Mouse (Mus musculus) neural tube, embryonic 14.5 days (tissue): Measurements from ENCODE around the gene Pde5a. TPM values are rescaled to one million over a fixed set of nuclear protein-coding genes. Genes with fewer than 3 reads are reported as not detected.

Experiments used
- ATAC-seq: fragments of 200-750 bp; cut with Nextera tagmentation; 2 replicates; pipeline ENCODE4 v1.8.0; 2017; ENCODE audit warnings: low read depth, mild to moderate bottlenecking, moderate TSS enrichment, moderate library complexity
- H3K27ac ChIP-seq: fragments of 300-500 bp; sonication (generic); 2 replicates; pipeline ENCODE4 v1.5.1; 2014; ENCODE audit warnings: low read depth, mild to moderate bottlenecking, control low read depth, low read length, moderate library complexity, mixed read lengths
- H3K27me3 ChIP-seq: fragments of 300-500 bp; sonication (generic); 2 replicates; pipeline ENCODE4 v1.6.1; 2014; ENCODE audit warnings: low read length; ENCODE audit not compliant: control insufficient read depth, insufficient read depth
- H3K36me3 ChIP-seq: fragments of 300-500 bp; sonication (generic); 2 replicates; pipeline ENCODE4 v1.6.1; 2014; ENCODE audit warnings: low read length, mixed read lengths; ENCODE audit not compliant: control insufficient read depth, insufficient read depth
- H3K4me1 ChIP-seq: fragments of 300-500 bp; sonication (generic); 2 replicates; pipeline ENCODE4 v1.6.1; 2014; ENCODE audit warnings: low read length; ENCODE audit not compliant: control insufficient read depth, insufficient read depth
- H3K4me2 ChIP-seq: fragments of 300-500 bp; sonication (generic); 2 replicates; pipeline ENCODE4 v1.6.1; 2014; ENCODE audit warnings: mild to moderate bottlenecking, low read depth, low read length, control low read depth
- H3K4me3 ChIP-seq: fragments of 300-500 bp; sonication (generic); 2 replicates; pipeline ENCODE4 v1.5.1; 2014; ENCODE audit warnings: low read depth, low read length, control low read depth, mixed read lengths
- H3K9ac ChIP-seq: fragments of 300-500 bp; sonication (generic); replicated peaks from 2 replicates; pipeline ENCODE4 v1.6.1; 2014; ENCODE audit warnings: low read depth, mild to moderate bottlenecking, control low read depth, low read length, mixed read lengths
- H3K9me3 ChIP-seq: fragments of 300-500 bp; sonication (generic); 2 replicates; pipeline ENCODE4 v1.6.1; 2016; ENCODE audit warnings: low read length; ENCODE audit not compliant: control insufficient read depth
- WGBS: fragments of 180-500 bp; shearing (Covaris S2); extraction: QIAGEN DNeasy Blood & Tissue Kit; methylation state at CpG from one replicate; pipeline ENCODE4 v1.1.7; 2014; 5-methylcytosine and 5-hydroxymethylcytosine counted together
- polyA plus RNA-seq: library from polyadenylated mRNA; unstranded; fragments of >200 nt; fragmentation: Nextera tagmentation; extraction: Ambion mirVana; gene quantifications from 2 replicates; pipeline ENCODE4 v1.2.1, GENCODE M21; 2014

The Pde5a gene
- polyA plus RNA-seq, 1 experiment from 2014 or later, result 1.7 TPM

DNA sequence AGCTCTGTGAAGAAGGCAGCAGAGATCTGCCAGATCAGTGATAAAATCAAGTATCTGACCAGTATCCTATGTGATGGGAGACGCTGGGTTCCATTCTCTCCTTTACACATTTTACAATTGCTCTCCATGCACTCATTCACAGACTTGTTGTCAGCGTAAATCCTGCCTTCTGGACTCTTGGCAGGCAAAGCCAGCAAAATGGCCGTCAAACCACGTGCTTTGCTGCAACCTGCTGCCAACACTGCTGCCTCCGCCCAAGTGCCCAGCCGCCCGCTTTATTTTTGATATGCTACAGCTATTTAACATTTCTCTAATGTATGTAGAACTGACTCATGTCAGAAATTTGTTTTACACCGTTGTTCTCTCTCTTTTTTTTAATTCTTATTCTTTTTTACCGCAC is 59.6 kb downstream of the Pde5a start:
- ATAC-seq, result no peak
- no peak overlapping the region for H3K4me2 ChIP-seq
- no peaks in the 10 kb centered on the region for H3K27me3 ChIP-seq
- 78% methylated on average over 9 of the region's 9 CpGs for WGBS
- no peaks in the 10 kb centered on the region for H3K9me3 ChIP-seq
- H3K4me3 ChIP-seq, result no peak overlapping the region
- H3K9ac ChIP-seq, result no peak overlapping the region
- H3K27ac ChIP-seq, result no peak overlapping the region
- H3K36me3 ChIP-seq, result no peaks in the 10 kb centered on the region
- no peaks in the 10 kb centered on the region for H3K4me1 ChIP-seq

DNA sequence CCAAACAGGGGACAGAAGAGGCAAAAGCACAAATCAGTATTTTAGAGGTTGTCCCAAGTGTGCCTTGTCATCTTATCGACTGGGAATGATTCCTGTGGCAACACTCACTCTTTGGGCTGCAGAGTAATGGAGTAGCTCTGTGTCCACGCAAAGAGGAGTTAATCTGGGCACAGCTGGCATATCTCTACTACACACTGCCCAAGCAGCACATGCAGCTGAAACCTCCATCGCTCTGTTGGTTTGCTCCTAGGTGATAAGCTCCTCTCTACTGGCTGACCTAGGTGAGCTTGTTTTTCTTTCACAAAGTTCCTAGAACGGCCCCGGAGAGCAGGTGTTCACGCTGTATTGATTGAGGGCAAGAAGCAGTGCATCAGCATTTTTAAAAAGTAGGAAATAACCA is 60.8 kb downstream of the Pde5a start:
- ATAC-seq, result no peak
- Histone ChIP-seq H3K9me3 (no peaks in the 10 kb centered on the region), H3K4me1 (no peaks in the 10 kb centered on the region), H3K9ac (no peak overlapping the region), H3K36me3 (no peaks in the 10 kb centered on the region), H3K4me2 (no peak overlapping the region), H3K27me3 (no peaks in the 10 kb centered on the region), H3K27ac (no peak overlapping the region), H3K4me3 (no peak overlapping the region)
- 91% methylated on average over 6 of the region's 6 CpGs for WGBS

DNA sequence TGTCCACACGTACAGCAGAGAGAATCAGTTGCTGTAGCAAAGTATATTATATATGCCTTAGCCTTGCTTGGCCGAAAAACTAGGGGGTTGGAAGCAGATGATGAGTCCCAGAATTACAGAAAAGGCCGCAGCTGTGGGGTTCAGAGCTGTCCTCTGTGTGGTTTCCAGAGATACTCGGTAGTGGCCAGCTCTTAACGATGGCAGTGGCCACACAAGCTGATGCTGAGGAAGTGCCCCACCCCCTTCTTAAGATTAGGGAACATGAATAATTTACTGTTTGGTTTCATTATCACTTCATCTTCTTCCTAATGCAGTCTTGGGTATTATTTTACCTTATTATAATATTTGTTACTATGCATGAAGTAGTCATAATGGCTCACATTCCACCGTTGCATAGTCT is 71.3 kb downstream of the Pde5a start:
- ATAC-seq, result no peak
- no peaks in the 10 kb centered on the region for H3K9me3 ChIP-seq
- H3K27ac ChIP-seq, result no peak overlapping the region; the same call in 1 of the 2 replicates
- no peak overlapping the region for H3K9ac ChIP-seq
- WGBS, result 67% methylated on average over 6 of the region's 6 CpGs
- peaks cover 4% of the 10 kb centered on the region; the same call in 1 of the 2 replicates for H3K4me1 ChIP-seq
- no peaks in the 10 kb centered on the region for H3K36me3 ChIP-seq
- no peak overlapping the region for H3K4me2 ChIP-seq
- no peaks in the 10 kb centered on the region for H3K27me3 ChIP-seq
- H3K4me3 ChIP-seq, result no peak overlapping the region

DNA sequence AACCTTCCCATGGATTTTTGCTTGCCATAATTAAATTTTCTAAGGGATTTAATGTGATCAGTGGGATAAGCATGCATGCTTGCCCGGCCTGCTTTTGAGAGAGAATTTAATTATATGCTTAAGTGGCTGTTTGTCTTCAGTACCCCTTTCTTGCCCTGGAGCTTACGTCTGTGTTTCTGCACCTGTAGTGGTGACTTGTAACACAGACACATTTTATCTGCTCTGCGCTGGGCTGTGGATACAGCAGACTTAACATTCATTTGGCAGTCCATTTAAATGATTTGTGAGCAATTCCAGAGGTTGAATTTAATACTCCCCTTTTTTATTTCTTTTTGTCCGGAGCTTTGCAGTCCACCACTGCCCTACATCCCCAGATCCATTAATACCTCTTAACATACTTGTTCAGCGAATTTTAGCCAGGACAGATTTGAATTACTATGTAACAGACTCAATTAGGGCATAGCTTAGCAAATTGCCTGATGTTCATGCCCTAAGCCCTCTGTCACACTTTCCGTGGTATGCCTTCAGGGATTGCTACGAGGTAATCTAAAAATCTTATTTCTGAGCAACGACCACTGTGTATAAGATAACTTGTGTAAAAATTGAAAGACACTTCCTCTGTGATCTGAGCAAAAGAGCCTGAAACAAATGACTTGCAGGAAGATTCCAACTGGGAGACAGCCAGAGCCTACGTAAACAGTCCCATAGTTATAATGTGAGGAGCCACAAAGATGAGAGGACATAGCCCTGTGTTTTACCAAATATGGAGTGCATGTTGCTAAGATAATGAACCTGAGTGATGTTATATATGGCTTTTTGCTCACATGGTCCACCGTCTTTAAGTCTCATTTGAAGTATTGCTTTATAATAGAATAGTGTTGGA is 72.0 kb downstream of the Pde5a start:
- Histone ChIP-seq H3K9me3 (no peaks in the 10 kb centered on the region), H3K4me1 (peaks cover 4% of the 10 kb centered on the region; the same call in 1 of the 2 replicates), H3K4me2 (no peak overlapping the region), H3K9ac (no peak overlapping the region), H3K27ac (peak overlapping the region; percentile 28; the same call in 1 of the 2 replicates), H3K4me3 (no peak overlapping the region), H3K36me3 (no peaks in the 10 kb centered on the region), H3K27me3 (no peaks in the 10 kb centered on the region)
- peak; percentile 73; the same call in 1 of the 2 replicates for ATAC-seq
- whole genome bisulfite sequencing, result 41% methylated on average over 10 of the region's 10 CpGs

DNA sequence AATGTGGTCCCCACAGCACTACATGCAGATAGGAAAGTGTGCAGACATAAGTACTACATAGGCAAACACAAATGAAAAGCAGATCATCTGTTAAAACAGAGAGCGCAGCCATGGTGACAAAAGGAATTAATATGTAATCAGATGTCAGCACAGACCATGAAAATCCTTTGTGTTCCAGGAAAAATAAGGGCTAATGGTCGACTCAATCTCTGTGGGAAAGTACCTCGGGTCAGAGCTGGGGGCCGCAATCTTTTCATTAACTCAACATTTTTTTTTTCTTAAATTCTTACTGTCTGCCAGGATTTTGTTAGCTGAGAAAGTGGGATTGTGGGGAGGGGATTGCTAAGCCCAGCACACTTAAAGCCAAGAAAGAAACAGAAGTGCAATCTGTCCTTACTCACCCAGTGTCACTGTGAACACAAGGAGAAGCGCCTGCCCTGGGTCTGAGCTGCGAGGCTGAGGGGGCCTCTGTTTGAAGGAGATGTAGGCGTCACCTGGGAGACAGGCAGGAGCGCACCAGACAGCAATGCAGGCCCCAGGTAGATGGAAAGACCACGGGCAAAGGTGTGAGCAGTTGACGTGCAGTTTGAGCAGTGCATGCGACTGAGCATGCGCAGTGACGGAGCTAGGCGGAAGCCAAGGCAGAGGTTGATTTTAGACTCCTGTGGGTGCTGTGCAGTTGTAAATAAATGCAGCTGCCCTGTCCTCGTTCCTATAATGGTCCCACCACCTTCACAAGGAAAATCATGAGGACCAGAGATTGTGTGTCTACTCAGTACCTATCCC is 72.9 kb downstream of the Pde5a start:
- 71% methylated on average over 15 of the region's 15 CpGs for WGBS
- Histone ChIP-seq H3K4me1 (peaks cover 4% of the 10 kb centered on the region; the same call in 1 of the 2 replicates), H3K36me3 (no peaks in the 10 kb centered on the region), H3K27ac (peak overlapping the region; percentile 35; the same call in 1 of the 2 replicates), H3K27me3 (no peaks in the 10 kb centered on the region), H3K4me3 (no peak overlapping the region), H3K9me3 (no peaks in the 10 kb centered on the region), H3K4me2 (no peak overlapping the region), H3K9ac (no peak overlapping the region)
- ATAC-seq, result peak; percentile 24; the same call in 1 of the 2 replicates

DNA sequence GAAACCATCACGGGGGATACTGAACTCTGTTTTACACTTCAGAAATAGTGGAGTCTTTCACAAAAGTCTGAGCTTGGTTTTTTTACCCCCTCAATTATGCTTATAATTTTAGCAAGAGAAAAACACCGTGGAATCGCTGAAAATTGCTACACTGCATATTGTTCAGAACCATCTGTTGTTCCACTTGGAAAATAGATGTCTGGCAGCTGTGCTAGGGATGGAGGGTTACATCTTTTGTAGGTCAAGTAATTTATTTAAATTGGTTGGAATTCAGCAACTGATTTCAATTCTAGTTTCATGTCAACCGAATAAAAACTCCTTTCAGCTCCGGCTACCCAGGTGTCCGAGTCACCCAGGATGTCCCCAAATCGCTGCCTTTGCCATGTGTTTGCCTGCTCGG is 78.6 kb downstream of the Pde5a start:
- H3K36me3 ChIP-seq, result no peaks in the 10 kb centered on the region
- no peak for ATAC-seq
- WGBS, result 79% methylated on average over 8 of the region's 8 CpGs
- no peaks in the 10 kb centered on the region for H3K9me3 ChIP-seq
- H3K9ac ChIP-seq, result no peak overlapping the region
- H3K4me3 ChIP-seq, result no peak overlapping the region
- no peak overlapping the region for H3K4me2 ChIP-seq
- H3K27me3 ChIP-seq, result no peaks in the 10 kb centered on the region
- H3K27ac ChIP-seq, result no peak overlapping the region
- no peaks in the 10 kb centered on the region for H3K4me1 ChIP-seq

DNA sequence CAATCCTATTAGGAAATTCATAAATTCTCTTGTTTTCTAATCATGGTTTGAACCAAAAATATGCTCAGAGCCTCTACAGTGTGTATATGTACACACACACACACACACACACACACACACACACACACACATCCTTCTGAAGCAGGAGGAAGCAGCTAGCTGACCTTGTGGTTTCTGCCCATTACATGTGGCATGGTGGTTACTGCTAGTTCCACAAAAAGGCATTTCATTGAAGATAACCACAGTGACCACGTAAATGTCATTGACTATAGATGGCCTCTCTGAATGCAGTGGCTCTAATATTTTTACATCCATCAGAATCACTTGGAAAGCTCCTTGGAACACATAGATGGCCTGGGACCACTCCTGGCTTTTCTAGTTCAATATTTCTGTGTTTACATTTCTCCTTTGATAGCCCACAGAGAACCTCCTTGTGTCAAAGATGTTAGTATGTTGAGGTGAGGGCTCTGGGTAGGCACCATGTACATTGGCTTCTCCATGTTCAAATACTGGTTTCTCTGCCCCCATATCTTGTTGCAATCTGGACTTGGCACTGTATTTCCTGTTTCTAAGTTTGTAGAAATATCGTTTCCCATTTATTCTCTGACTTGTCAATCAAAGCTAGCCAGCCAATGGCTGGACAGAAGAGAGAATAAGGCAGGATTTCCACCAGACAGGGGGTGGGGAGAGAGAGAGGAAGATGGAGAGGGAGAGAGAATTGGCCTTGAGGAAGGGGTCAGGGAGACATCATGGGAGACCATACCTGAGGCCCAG is 81.5 kb downstream of the Pde5a start:
- 90% methylated on average over 2 of the region's 2 CpGs for WGBS
- no peak for ATAC-seq
- no peak overlapping the region for H3K9ac ChIP-seq
- no peaks in the 10 kb centered on the region for H3K27me3 ChIP-seq
- no peaks in the 10 kb centered on the region for H3K9me3 ChIP-seq
- H3K4me2 ChIP-seq, result no peak overlapping the region
- no peaks in the 10 kb centered on the region for H3K36me3 ChIP-seq
- no peak overlapping the region for H3K4me3 ChIP-seq
- H3K27ac ChIP-seq, result no peak overlapping the region
- no peaks in the 10 kb centered on the region for H3K4me1 ChIP-seq

DNA sequence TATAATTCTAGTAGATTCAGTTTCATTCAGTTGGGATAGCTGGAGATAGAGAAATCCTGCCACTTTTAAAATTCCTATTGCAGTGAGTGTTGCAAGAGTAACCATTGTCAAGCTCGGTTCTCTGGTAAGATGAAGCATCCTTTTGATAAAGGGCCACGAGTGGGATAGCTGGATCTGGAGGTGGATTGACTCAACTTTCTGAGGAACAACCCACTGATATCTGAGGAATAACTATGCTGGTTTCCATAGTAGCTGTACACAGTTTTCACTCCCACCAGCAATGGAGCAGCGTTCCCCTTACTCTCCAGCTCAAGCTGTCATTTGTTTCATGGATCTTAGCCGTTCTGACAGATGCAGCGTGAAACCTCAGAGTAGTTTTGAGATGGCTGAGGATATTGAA is 82.2 kb downstream of the Pde5a start:
- Histone ChIP-seq H3K4me3 (no peak overlapping the region), H3K4me2 (no peak overlapping the region), H3K27ac (no peak overlapping the region), H3K9me3 (no peaks in the 10 kb centered on the region), H3K27me3 (no peaks in the 10 kb centered on the region), H3K36me3 (no peaks in the 10 kb centered on the region), H3K4me1 (no peaks in the 10 kb centered on the region), H3K9ac (no peak overlapping the region)
- WGBS, result 93% methylated on average over 5 of the region's 5 CpGs
- ATAC-seq, result no peak
